Mouse (Mus musculus): Measurements from ENCODE around the gene Slc28a3. TPM values are rescaled to one million over a fixed set of nuclear protein-coding genes. Genes with fewer than 3 reads are reported as not detected.

The Slc28a3 gene
- polyA plus RNA-seq, 1 experiment = 0.12 TPM

DNA sequence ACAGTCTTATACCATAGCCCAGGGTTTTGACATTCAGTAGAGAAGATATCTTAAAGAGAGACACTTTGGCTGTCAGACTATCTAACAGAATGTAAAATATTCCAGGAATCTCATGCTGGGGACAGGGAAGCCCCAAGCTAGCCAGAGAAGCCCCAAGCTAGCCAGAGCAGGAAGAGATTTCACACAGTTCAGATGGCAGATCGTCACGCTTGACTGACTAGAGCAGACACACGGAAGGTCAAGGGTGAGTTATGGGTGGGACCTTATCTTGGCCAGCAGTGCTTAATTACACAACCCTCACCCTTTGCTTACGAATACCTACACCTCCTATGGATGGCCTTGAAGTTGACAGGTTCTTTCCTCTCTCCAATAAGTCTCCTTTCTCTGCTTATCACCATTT is 12.1 kb downstream of the Slc28a3 start:
- Histone ChIP-seq H3K4me3 (ENCODE audit: extremely low read depth, insufficient read depth, insufficient read length) (no peak overlapping the region), H3K4me1 (ENCODE audit: control insufficient read depth, insufficient read depth, insufficient read length) (no peaks in the 10 kb centered on the region), H3K27me3 (ENCODE audit: control insufficient read depth, insufficient read depth, low read length) (no peaks in the 10 kb centered on the region), H3K27ac (ENCODE audit: insufficient read depth, low read length) (no peak overlapping the region), H3K36me3 (ENCODE audit: control insufficient read depth, insufficient read depth, low read length) (no peaks in the 10 kb centered on the region)
- WGBS = 64% methylated on average over 4 of the region's 4 CpGs
- TF ChIP-seq CTCF (IDR thresholded peaks at IDR 0.05; ENCODE audit: extremely low read depth, insufficient read depth, insufficient read length, insufficient replicate concordance) (no peak), POLR2A (IDR thresholded peaks at IDR 0.05; ENCODE audit: low read depth, low read length) (no peak)
- no peak for DNase-seq (ENCODE audit: low read depth in 1 of 2, low spot score in 2 of 2)

- TF ChIP-seq CTCF (IDR thresholded peaks at IDR 0.05; ENCODE audit: extremely low read depth, insufficient read depth, insufficient read length, insufficient replicate concordance) = no peak
- no peak for TF ChIP-seq POLR2A (IDR thresholded peaks at IDR 0.05; ENCODE audit: low read depth, low read length)
- DNase-seq (ENCODE audit: low read depth in 1 of 2, low spot score in 2 of 2) = peak in 1 of 2 experiments; percentile 37
- Histone ChIP-seq H3K4me3 (ENCODE audit: extremely low read depth, insufficient read depth, insufficient read length) (no peak overlapping the region), H3K4me1 (ENCODE audit: control insufficient read depth, insufficient read depth, insufficient read length) (no peaks in the 10 kb centered on the region), H3K27ac (ENCODE audit: insufficient read depth, low read length) (no peak overlapping the region), H3K36me3 (ENCODE audit: control insufficient read depth, insufficient read depth, low read length) (no peaks in the 10 kb centered on the region), H3K27me3 (ENCODE audit: control insufficient read depth, insufficient read depth, low read length) (no peaks in the 10 kb centered on the region)
- WGBS = 37% methylated on average over 7 of the region's 7 CpGs
These were observed 17.5 kb downstream of the Slc28a3 start for GRCm38 (mm10) chr13:58593129-58593528.

DNA sequence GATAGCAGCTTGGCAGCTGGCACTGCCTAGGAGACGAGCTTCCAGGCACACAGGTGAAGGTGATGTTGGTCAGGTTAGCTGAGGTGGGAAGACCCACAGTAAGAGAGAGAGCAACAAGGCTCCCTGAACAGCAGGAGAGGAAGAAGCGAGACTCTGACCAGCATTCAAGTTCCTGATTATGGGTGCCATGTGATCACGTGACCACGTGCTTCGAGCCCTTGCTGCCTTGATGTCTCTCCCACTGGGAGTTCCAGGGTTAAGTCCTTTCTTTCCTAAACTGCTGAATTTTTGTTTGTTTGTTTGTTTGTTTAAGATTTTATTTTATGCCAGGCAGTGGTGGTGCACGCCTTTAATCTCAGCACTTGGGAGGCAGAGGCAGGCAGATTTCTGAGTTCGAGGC is 18.8 kb downstream of the Slc28a3 start:
- 77% methylated on average over 7 of the region's 7 CpGs for WGBS
- Histone ChIP-seq H3K36me3 (ENCODE audit: control insufficient read depth, insufficient read depth, low read length) (no peaks in the 10 kb centered on the region), H3K4me3 (ENCODE audit: extremely low read depth, insufficient read depth, insufficient read length) (no peak overlapping the region), H3K27me3 (ENCODE audit: control insufficient read depth, insufficient read depth, low read length) (no peaks in the 10 kb centered on the region), H3K27ac (ENCODE audit: insufficient read depth, low read length) (no peak overlapping the region), H3K4me1 (ENCODE audit: control insufficient read depth, insufficient read depth, insufficient read length) (no peaks in the 10 kb centered on the region)
- TF ChIP-seq POLR2A (IDR thresholded peaks at IDR 0.05; ENCODE audit: low read depth, low read length) (no peak), CTCF (IDR thresholded peaks at IDR 0.05; ENCODE audit: extremely low read depth, insufficient read depth, insufficient read length, insufficient replicate concordance) (no peak)
- no peak for DNase-seq (ENCODE audit: low read depth in 1 of 2, low spot score in 2 of 2)

DNA sequence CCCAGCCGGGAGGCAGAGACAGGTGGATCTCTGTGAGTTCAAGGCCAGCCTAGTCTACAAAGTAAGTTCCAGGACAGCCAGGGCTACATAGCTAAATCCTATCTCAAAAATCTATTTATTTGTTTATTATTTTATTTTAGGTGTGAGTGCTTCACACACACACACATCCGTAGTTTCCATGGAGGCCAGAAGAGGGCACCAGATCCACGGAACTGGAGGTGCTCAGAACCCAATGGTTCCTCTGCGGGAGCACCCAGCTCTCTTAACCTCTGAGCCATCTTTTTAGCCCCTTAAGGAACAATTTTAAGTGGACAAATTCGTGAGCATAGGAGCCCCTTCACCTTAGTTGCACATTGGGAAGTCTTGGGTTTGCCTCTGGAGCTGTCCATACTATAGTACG is 20.0 kb downstream of the Slc28a3 start:
- no peak overlapping the region for H3K27ac ChIP-seq (ENCODE audit: insufficient read depth, low read length)
- TF ChIP-seq CTCF (IDR thresholded peaks at IDR 0.05; ENCODE audit: extremely low read depth, insufficient read depth, insufficient read length, insufficient replicate concordance) = no peak
- no peak for TF ChIP-seq POLR2A (IDR thresholded peaks at IDR 0.05; ENCODE audit: low read depth, low read length)
- DNase-seq (ENCODE audit: low read depth in 1 of 2, low spot score in 2 of 2) = peak in 1 of 2 experiments; percentile 47

GRCm38 (mm10) chr13:58589517-58589858 is 21.2 kb downstream of the Slc28a3 start:
- Histone ChIP-seq H3K4me3 (ENCODE audit: extremely low read depth, insufficient read depth, insufficient read length) (no peak overlapping the region), H3K36me3 (ENCODE audit: control insufficient read depth, insufficient read depth, low read length) (no peaks in the 10 kb centered on the region), H3K27ac (ENCODE audit: insufficient read depth, low read length) (no peak overlapping the region), H3K27me3 (ENCODE audit: control insufficient read depth, insufficient read depth, low read length) (no peaks in the 10 kb centered on the region), H3K4me1 (ENCODE audit: control insufficient read depth, insufficient read depth, insufficient read length) (no peaks in the 10 kb centered on the region)
- TF ChIP-seq CTCF (IDR thresholded peaks at IDR 0.05; ENCODE audit: extremely low read depth, insufficient read depth, insufficient read length, insufficient replicate concordance) (peak; percentile 61; the same call in 1 of the 2 replicates), POLR2A (IDR thresholded peaks at IDR 0.05; ENCODE audit: low read depth, low read length) (no peak)
- 3% methylated on average over 9 of the region's 9 CpGs for WGBS
- peak; percentile 41 to 70 for DNase-seq (ENCODE audit: low read depth in 1 of 2, low spot score in 2 of 2)

More for the DNA sequence above, 20.0 kb downstream of the Slc28a3 start:
- no peaks in the 10 kb centered on the region for H3K36me3 ChIP-seq (ENCODE audit: control insufficient read depth, insufficient read depth, low read length)
- no peaks in the 10 kb centered on the region for H3K27me3 ChIP-seq (ENCODE audit: control insufficient read depth, insufficient read depth, low read length)
- no peak overlapping the region for H3K4me3 ChIP-seq (ENCODE audit: extremely low read depth, insufficient read depth, insufficient read length)
- no peaks in the 10 kb centered on the region for H3K4me1 ChIP-seq (ENCODE audit: control insufficient read depth, insufficient read depth, insufficient read length)
- 39% methylated on average over 6 of the region's 6 CpGs for WGBS

DNA sequence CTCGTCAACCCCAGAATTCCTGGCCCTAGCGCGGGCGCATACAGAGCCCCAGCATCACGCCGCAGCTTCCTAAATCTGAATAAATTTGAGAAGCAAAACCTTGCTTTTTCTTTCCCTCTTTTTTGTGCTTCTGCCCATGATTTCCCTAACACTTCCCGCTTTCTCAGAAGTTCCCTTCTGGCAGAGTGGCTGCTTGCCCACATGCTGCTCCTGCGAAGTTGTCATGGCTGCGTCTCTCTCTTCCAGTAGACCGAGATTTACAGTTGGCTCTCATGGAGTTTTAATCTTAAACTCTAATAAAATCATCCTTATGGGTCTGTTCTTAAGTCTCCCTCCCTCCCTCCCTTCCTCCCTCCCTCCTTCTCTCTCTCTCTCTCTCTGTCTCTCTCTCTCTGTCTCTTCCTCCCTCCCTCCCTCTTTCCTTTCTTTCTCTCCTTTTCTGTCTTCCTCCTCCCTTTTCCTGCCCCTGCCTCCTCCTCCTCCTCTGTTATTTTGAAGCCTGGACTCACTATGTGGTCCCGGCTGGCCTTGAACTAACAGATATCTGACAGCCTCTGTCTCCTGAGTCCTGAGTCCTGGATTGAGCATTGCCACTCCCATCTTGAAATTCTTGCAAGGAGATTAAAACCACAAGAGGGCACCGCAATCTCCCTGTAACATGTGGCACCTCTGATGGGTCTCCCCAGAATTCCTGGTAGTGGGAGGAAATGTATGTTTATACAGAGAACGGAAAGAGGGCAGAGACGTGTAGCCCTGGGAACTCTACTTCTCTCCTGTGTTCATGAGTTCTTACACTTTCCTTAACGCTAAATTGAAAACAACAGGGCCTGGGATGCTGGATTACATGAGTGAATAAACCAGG is 21.8 kb downstream of the Slc28a3 start:
- H3K36me3 ChIP-seq (ENCODE audit: control insufficient read depth, insufficient read depth, low read length) = no peaks in the 10 kb centered on the region
- H3K27ac ChIP-seq (ENCODE audit: insufficient read depth, low read length) = no peak overlapping the region
- WGBS = 65% methylated on average over 15 of the region's 15 CpGs
- H3K4me1 ChIP-seq (ENCODE audit: control insufficient read depth, insufficient read depth, insufficient read length) = no peaks in the 10 kb centered on the region
- TF ChIP-seq POLR2A (IDR thresholded peaks at IDR 0.05; ENCODE audit: low read depth, low read length) (no peak), CTCF (IDR thresholded peaks at IDR 0.05; ENCODE audit: extremely low read depth, insufficient read depth, insufficient read length, insufficient replicate concordance) (no peak)
- no peaks in the 10 kb centered on the region for H3K27me3 ChIP-seq (ENCODE audit: control insufficient read depth, insufficient read depth, low read length)
- no peak for DNase-seq (ENCODE audit: low read depth in 1 of 2, low spot score in 2 of 2)
- H3K4me3 ChIP-seq (ENCODE audit: extremely low read depth, insufficient read depth, insufficient read length) = no peak overlapping the region

- DNase-seq (ENCODE audit: low read depth in 1 of 2, low spot score in 2 of 2) = no peak
- 80% methylated on average over 7 of the region's 7 CpGs for WGBS
- no peaks in the 10 kb centered on the region for H3K4me1 ChIP-seq (ENCODE audit: control insufficient read depth, insufficient read depth, insufficient read length)
- H3K4me3 ChIP-seq (ENCODE audit: extremely low read depth, insufficient read depth, insufficient read length) = no peak overlapping the region
- no peak for TF ChIP-seq POLR2A (IDR thresholded peaks at IDR 0.05; ENCODE audit: low read depth, low read length)
- no peak for TF ChIP-seq CTCF (IDR thresholded peaks at IDR 0.05; ENCODE audit: extremely low read depth, insufficient read depth, insufficient read length, insufficient replicate concordance)
- no peak overlapping the region for H3K27ac ChIP-seq (ENCODE audit: insufficient read depth, low read length)
- H3K36me3 ChIP-seq (ENCODE audit: control insufficient read depth, insufficient read depth, low read length) = no peaks in the 10 kb centered on the region
- no peaks in the 10 kb centered on the region for H3K27me3 ChIP-seq (ENCODE audit: control insufficient read depth, insufficient read depth, low read length)
These were observed 22.7 kb downstream of the Slc28a3 start for GRCm38 (mm10) chr13:58587962-58588361.
